Mouse (Mus musculus): ENCODE measurements at regions not wholly inside any gene's neighbourhood (a gene's known extent, or its start where the extent isn't known, plus 50 kb on each side); places are given as distances from the start of the nearest gene placed in this dataset.

DNA sequence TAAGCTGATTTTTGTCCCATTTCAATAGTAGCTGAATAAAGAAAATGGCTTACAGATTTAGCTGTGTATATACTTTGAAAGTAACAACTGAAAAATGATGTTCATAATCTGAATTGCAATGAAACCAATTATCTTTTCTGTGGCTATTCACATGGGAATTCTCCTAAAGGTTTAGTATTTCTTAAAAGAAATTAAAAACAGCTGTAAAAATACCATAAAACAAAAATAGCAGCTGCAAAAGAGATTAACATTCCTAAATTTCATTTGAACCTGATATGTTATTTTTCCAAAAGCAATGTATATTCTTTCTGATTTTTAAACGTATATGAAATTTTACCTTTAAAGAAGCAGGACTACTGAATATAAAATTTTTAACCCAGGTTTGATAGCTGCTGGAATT, 237.9 kb downstream of the 1700008P02Rik start:
- TF ChIP-seq CTCF (IDR thresholded peaks at IDR 0.05; ENCODE audit: borderline replicate concordance, insufficient read depth, low read depth, low read length) = no peak
- no peak for TF ChIP-seq POLR2A (IDR thresholded peaks at IDR 0.05; ENCODE audit: borderline replicate concordance, insufficient read depth, low read length)
